Mouse (Mus musculus) skeletal muscle tissue, adult 2 months (tissue): Measurements from ENCODE around the gene Usp10.

ENCODE experiments used
- DNase-seq: peaks from one replicate; pipeline ENCODE4 v3.0.0-alpha.2; 2012; ENCODE audit warnings: low read depth, low spot score

Usp10 gene

GRCm38 (mm10) chr8:119915298-119915697, 5.1 kb downstream of the Usp10 start:
- no peak for DNase-seq

GRCm38 (mm10) chr8:119916237-119916892, 6.2 kb downstream of the Usp10 start:
- DNase-seq, result no peak

DNA sequence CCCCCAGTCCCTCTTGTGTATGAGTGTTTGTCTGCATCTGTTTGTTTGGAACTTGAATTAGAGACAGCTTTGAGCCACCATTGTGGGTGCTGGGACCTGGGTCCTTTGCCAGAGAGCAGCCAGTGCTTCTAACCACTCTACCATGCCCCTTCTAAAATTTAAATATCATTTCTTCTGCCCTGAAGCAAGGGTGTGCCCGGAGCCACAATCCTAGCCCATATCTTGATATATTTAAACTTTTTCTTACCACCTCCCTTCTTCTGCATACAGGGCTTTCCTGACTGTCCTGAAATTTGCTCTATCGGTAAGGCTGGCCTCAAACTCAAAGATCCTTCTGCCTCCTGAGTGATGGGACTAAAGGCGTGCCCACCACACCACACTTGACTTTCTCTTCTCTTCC, 7.3 kb downstream of the Usp10 start:
- DNase-seq, result no peak

DNA sequence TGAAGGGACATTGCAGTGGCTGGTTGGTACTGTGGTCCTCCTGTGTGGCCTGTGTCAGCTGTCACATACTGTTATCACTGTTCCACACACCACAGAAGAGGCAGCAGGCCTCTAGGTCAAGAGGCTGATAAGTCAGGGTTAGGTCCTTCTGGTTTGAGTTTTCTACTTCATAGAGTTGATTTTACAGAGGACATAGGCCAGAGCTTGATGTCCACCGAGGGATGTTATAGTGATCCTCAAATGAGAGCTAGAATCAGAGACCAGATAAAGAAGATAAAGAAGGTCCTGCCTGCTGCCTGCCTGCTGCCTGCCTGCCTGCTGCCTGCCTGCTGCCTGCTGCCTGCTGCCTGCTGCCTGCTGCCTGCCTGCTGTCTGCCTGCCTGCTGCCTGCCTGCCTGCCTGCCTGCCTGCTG, 8.0 kb downstream of the Usp10 start:
- no peak for DNase-seq

GRCm38 (mm10) chr8:119923259-119923658, 13.1 kb downstream of the Usp10 start:
- DNase-seq, result no peak

DNA sequence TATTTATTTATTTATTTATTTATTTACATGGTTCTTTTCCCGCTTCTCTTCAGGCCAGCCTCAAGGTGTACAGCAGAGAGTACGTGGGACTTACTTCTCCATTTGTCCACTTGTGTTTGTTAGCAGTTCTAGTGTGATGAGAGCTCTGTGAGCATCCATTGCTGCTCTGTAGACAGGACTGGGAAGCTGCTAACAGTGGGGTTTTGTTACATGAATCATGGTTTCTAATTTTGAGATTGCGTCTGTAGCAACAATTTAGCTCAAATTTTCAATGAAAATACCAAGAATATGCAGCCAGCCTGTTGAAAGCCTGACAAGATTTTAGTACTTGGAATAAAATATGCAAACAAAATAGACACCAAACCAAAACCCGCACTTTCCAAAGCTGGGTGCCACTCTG, 15.3 kb downstream of the Usp10 start:
- no peak for DNase-seq

- DNase-seq, result no peak
Measured at GRCm38 (mm10) chr8:119926474-119926873, 16.3 kb downstream of the Usp10 start.

DNA sequence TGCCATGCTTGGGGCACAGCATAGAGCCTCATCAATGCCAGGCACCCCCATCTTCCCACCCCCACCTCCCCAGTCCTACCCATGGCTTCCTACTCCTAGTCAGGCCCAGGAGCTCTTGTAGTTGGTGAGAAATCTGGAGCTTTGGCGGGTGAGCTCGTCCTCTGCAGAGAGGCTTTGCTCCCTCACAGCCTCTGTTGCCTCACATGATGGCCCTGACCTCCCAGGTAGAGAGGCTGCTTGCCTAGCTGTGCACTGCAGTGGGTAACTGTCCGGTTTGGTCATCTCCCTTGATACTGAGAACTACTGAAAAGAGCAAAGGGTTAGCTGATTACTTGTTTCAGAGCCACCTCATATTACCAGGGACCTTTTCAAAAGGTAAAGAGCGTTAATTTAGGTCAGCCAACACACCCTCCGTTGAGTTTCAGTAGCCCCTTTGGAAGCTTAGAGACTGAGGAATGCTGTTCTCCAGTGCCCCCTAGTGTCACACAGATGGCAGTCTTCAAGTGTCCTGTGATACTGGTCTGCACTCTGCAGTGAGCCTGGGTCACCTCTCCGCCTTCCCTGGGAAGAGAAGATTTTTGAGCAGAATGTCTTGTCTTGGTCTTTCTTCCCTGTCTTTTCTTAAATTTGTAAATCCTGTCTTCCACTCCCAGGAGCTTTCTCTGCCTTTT, 17.4 kb downstream of the Usp10 start:
- DNase-seq, result peak; percentile 41

DNA sequence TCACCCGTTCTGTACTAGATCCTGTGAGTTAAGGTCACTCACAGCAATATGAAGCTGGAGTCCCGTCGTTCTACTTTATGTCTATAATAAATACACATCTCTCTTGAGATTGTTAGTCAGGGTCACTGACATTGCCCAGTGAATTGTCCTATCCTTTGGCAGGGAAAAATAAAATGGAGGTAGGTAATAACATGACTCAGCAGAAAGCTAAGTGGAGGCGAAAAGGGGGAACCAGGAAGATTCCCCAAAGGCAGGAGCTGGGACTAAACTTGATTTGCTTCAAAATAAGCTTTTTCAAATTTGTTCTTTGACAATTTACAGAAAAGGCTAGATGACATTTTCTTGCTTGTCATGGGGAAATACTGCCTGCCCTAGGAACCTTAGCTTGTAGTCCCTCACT, 21.2 kb downstream of the Usp10 start:
- DNase-seq, result no peak

GRCm38 (mm10) chr8:119933681-119934080, 23.5 kb downstream of the Usp10 start:
- no peak for DNase-seq

DNA sequence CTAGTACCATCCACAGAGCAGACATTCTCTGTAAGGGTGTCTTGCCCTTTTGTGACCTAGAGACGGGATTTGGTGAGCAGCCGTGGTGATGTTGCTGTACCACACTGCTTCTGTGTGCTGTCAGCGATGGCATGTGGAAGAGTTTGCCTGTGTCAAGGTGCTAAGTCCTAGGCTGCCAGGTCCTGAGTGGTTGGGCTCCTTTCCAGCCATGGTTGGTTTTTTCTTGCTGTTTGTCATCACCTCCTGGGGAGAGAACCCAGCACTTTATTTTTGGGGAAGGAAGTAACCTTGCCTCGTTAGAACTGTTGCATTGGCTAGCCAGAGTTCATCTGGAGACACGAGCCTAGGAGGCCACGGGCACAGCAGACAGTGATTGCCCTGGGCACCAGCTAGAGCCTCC, 25.4 kb downstream of the Usp10 start:
- no peak for DNase-seq

DNA sequence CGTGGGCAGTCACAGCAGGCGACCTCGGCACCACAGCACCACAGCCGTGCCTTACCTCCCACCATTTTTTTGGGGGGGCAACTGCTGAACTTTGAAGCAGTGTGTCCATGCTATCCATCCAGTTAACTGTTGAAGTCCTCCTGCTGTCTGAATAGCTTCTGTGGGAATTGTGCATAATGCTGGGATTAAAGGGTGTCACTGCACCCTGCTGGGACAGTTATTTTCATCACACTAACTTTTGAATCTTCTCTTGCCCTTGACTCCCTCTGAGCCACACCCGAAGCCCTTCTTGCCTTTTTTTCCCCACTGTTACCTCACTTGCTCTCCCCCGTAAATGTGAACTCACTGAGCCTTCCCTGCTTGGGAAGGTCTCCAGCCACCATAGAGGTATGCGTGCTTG, 28.3 kb downstream of the Usp10 start:
- DNase-seq, result no peak

DNA sequence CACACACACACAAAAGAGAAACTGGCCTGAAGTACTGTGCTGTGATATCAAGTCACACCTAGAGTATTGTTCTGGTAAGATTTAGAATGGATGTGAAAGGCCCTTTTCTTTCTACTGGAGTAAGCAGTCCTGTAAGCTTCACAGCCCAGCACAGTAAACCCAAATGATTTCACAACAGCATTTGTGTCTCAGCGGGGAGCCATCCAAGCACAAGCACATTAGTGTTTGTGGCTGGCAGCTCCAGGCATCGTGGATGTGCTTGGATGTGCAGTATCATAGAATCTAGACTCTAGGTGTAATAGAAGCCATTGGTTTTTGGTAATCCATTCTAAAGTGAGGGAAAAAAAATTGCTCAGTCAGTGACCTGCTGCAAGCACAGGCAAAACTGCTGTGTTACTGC, 29.2 kb downstream of the Usp10 start:
- no peak for DNase-seq

DNA sequence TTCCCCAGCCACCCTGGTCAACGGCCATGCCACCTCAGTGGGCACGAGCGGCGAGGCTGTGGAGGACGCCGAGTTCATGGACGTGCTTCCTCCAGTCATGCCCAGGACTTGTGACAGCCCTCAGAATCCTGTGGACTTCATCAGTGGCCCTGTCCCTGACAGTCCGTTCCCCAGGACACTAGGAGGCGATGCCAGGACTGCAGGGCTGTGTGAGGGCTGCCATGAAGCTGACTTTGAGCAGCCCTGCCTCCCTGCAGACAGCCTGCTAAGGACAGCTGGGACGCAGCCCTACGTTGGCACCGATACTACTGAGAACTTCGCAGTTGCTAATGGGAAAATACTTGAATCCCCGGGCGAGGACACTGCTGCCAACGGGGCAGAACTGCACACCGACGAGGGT, 31.3 kb downstream of the Usp10 start:
- DNase-seq, result no peak

- DNase-seq, result no peak
Measured at GRCm38 (mm10) chr8:119943616-119944015, 33.5 kb downstream of the Usp10 start.

GRCm38 (mm10) chr8:119944096-119944811, 34.1 kb downstream of the Usp10 start:
- peak; percentile 72 for DNase-seq

GRCm38 (mm10) chr8:119946326-119946865, 36.2 kb downstream of the Usp10 start:
- no peak for DNase-seq

GRCm38 (mm10) chr8:119947653-119948052, 37.5 kb downstream of the Usp10 start:
- DNase-seq, result no peak

DNA sequence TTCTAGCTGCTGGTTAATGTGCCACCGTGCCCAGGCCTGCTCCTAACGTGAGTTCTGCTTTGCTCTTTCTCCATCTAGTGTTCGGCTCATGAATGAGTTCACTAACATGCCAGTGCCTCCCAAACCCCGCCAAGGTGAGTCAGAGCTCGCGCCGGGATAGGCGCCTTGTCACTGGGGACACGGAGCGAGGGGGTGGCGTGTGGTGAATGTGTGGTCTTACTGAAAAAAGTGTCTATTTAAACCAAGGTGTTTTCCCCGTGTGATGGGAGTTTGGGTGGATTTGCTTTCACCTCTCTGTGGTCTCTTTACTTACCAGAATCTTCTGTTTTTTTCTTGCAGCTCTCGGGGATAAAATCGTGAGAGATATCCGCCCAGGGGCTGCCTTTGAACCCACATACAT, 38.2 kb downstream of the Usp10 start:
- DNase-seq, result no peak

GRCm38 (mm10) chr8:119952282-119952681, 42.1 kb downstream of the Usp10 start:
- no peak for DNase-seq

- DNase-seq, result no peak
Measured at GRCm38 (mm10) chr8:119952747-119953146, 42.6 kb downstream of the Usp10 start.

- no peak for DNase-seq
Measured at GRCm38 (mm10) chr8:119955333-119955732, 45.2 kb downstream of the Usp10 start.

DNA sequence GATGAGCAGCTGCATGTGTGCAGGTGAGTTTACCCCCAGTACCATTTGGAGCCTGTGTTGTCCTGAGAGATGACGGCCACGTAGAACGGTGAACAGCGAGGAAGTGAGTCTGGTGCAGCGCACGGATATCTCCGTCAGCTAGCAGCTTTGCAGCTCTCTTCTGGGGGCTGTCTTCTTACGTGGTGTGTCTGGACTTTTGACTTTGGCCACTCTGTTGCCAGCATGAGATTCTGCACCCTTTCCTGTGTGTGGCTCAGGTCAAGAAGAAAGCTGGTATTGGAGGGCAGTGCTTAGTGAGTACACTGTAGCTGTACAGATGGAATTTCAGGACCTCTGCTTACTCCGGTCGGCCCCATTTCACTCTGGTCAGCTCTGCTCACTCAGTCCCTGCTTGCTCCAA, 47.9 kb downstream of the Usp10 start:
- DNase-seq, result no peak
